21 mouse cellular contexts compared by ENCODE assay signal in the genomic region with DNA sequence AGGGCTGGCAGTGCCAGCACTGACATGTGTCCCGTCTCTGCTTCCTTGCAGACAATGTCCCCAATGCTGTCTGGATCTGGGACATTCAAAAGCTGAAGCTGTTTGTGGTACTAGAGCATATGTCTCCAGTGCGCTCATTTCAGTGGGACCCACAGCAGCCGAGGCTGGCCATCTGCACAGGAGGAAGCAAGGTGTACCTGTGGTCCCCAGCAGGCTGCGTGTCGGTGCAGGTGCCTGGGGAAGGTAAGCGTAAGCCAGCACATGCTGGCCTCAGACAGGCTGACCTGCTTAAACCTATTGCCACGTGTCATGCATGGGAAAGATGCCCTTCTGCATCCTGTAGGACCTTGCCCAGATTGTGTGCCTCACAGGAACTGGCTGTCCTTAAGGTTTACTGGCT. TPM values are rescaled to one million over a fixed set of nuclear protein-coding genes. Genes with fewer than 3 reads are reported as not detected.
"Had no signal": no experiment of that assay in that cellular context is flagged by ENCODE, and none has a peak within 500 bp of the region (broad histone marks: within the 10 kb centered on the region; RNA-seq: fewer than 3 reads in every experiment).

No protein-coding gene starts in this region.

- DNase-seq: lung, adult 18-20 months; lung, postnatal 14 days; midbrain, embryonic 14.5 days; retina, postnatal 1 day; right cerebral cortex, adult 18-20 months; right cerebral cortex, postnatal 14 days; thymus, adult 2 months; thymus, postnatal 25 days; thymus, postnatal 4 days had no signal

- H3K27me3 ChIP-seq: lung, embryonic 15.5 days; midbrain, embryonic 12.5 days; neural tube, embryonic 13.5 days; neural tube, embryonic 15.5 days; stomach, embryonic 15.5 days had no signal

- H3K4me3 ChIP-seq: lung, embryonic 15.5 days; midbrain, embryonic 10.5 days; midbrain, embryonic 12.5 days; myocyte; neural tube, embryonic 13.5 days; neural tube, embryonic 15.5 days; stomach, embryonic 15.5 days had no signal

- H3K9me3 ChIP-seq: lung, embryonic 15.5 days; midbrain, embryonic 10.5 days; midbrain, embryonic 12.5 days; neural tube, embryonic 13.5 days; neural tube, embryonic 15.5 days; stomach, embryonic 15.5 days had no signal

- ATAC-seq: lung, postnatal 0 days; midbrain, embryonic 16.5 days had no signal

- H3K27ac ChIP-seq: liver, embryonic 14.5 days; lung, embryonic 15.5 days; midbrain, embryonic 12.5 days; neural tube, embryonic 13.5 days; neural tube, embryonic 15.5 days; stomach, embryonic 15.5 days; stomach, postnatal 0 days had no signal

RNA-seq across cellular contexts. Expression of gene Megf6, which starts 14.5 kb away (rescaled TPM):
- polyA plus RNA-seq: myocyte had no signal

RNA-seq across cellular contexts. Expression of gene Trp73, which starts 16.0 kb away (rescaled TPM):
- total RNA-seq: megakaryocyte-erythroid progenitor cell, adult 5-6 weeks had no signal
- polyA plus RNA-seq: myocyte; neural tube, embryonic 13.5 days had no signal
